Mouse (Mus musculus): Measurements from ENCODE around the gene Gfi1b.

Gene Gfi1b

DNA sequence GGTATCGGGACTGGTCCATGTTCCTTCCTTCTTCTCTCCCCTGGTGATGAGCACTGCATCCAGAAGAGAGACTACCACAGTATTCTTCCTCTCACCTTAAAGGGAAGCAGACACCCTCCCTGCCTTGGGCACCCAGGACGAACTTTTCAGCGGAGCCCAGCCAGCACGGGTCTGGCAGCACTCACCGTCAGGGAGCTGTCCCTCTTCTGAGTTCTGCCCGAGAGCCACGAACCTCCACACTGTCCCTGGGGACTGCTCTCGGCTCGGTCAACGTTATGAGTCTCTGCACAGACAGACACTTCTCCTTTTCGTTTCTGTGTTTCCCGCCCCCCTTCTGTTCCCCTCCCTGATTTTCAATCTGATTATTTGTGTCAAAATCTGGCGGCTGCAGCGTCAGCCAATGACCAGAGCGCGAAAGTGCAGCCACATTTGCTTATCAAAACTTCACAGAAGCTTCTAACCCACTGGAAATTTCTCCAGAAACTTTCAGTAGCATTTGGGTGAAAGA is at the start of gene Gfi1b:
Gene Gfi1b, minus strand, starts transcription at position 319 of the 508 bp plus-strand sequence.
- DNase-seq (ENCODE audit: low spot score in 2 of 2) = peak; percentile 68 to 78

- DNase-seq (ENCODE audit: low spot score in 2 of 2) = no peak
Observed at GRCm38 (mm10) chr2:28671438-28671837, 49.7 kb upstream of the Gfi1b start.

GRCm38 (mm10) chr2:28665818-28666217 is 44.0 kb upstream of the Gfi1b start:
- no peak for DNase-seq (ENCODE audit: low spot score in 2 of 2)

GRCm38 (mm10) chr2:28662891-28663290 is 41.1 kb upstream of the Gfi1b start:
- DNase-seq (ENCODE audit: low spot score in 2 of 2) = no peak

DNA sequence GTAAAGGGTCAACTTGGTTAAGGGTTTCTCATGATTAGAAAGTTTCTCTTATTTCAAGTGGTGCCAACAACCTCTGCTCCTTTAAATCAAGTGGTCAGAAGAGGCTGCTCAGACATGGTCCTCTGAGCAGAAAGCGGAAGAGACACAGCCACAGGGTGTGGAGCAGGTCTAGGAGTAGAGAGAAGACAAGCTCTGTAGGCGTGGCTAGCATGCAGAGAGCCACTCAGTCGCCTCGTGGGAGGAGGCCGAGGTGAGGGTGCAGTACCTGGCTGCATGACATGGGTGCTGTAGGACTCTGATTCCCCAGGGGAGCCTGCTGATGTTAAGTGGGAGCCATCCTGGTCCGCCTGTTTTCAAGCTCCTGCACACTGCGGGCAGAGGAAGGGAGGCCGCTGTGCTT is 34.4 kb upstream of the Gfi1b start:
- no peak for DNase-seq (ENCODE audit: low spot score in 2 of 2)

- DNase-seq (ENCODE audit: low spot score in 2 of 2) = peak; percentile 28 to 53
Observed at GRCm38 (mm10) chr2:28654295-28654694, 32.5 kb upstream of the Gfi1b start.

DNA sequence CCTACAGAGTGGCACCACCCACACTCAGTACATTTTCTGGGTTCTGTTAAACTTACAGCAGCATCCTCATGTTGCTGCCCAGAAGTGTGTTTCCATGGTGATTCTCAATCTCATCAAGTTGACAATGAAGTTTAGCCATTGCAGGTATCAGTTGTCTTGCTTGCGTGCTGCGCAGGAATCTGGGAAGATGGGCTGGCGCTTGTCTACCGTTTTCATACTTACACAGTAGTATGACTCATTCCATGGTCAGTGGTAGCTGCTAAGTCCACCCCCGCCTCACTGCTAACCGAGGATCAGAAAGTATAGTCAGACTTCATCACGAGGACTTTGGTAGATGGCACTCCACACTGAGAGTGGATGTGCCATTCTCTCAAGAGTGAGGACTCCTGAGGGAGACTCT is 31.6 kb upstream of the Gfi1b start:
- no peak for DNase-seq (ENCODE audit: low spot score in 2 of 2)

DNA sequence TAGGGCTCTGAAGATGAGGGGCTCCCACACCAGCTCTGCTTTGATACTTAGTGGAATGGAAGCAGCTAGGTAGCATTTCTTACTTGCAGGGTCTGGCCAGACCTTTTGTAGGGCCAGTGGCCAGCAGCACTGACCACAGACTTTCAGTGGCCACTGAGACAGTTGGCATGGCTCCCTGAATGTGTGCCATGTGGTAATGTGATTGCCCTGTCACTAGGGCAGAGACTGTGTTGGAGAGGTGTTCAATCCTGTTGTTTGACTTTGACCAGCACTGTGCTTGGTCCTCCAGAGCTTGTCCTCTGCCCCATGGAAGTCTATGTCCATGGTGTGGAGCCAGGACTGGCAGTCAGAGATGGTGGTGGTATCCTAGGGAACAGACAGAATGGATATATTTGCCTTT is 28.7 kb upstream of the Gfi1b start:
- DNase-seq (ENCODE audit: low spot score in 2 of 2) = no peak

GRCm38 (mm10) chr2:28643081-28643480 is 21.3 kb upstream of the Gfi1b start:
- no peak for DNase-seq (ENCODE audit: low spot score in 2 of 2)

- DNase-seq (ENCODE audit: low spot score in 2 of 2) = no peak
Observed at GRCm38 (mm10) chr2:28641435-28641941, 19.7 kb upstream of the Gfi1b start.

DNA sequence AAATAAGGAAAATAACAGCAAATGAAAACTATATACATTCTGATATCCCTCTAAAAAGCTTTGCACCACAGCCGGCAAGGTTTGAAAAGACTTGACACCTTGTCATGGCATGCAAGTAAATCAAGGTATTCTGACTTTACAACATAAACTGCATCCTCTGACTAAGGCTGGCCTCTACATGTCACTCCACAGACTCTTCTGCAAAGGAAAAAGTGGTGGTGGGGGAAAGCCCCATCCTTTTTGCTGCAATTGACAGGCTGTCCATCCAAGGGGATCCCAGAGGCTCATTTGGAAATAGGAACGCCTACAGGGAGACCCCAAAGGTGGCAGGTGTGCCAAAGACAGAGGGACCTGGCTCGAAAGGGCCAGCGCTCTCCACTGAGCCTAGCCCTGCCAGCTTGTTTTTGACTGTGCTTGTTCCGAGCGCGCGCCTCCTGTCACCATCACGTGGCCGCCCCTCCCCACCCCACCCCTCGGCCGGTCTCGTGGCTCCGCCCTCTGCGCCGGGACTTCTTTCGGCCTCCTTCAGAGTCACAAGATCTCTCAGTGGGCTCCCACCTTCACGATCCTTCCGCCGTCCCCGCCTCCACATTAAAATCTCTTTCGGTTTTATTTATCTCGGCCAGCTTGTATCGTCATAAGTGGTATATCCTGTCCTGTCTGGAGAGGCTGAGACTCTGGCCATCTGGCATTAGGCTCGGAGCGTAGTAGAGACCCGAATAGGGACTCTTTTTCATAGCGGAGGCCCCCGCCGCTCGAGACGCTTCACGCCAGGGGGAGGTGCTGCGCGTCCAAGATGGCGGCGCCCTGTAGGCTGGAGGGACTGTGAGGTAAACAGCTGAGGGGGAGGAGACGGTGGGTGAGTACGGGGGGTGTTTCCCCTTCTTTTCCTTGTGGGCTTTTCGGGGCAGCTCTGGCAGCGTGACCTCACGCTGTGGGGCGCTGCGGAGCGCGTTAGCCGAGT is 19.0 kb upstream of the Gfi1b start, which contains the start of gene Tsc1:
Gene Tsc1, plus strand, starts transcription at position 768 of the 964 bp plus-strand sequence.
- DNase-seq (ENCODE audit: low spot score in 2 of 2) = peak; percentile 92 to 98

DNA sequence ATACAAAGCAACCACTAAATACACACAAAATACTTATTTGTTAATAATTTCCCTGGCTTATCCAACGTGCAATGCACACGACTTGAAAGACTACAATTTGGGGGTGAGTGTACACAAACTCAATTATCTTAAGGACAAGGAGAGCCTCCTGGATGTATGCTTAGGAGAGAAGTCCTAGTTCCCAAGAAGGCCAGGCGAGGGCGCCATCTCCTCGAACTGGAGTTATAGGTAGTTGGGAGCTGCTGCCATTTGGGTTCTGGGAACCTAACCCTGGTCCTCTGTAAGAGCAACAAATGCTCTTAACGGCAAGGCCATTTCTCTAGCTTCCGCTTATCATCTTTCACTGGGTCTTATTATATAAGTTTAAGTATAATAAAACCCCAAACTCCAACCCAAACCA is 18.0 kb upstream of the Gfi1b start:
- DNase-seq (ENCODE audit: low spot score in 2 of 2) = peak; percentile 43 to 74

DNA sequence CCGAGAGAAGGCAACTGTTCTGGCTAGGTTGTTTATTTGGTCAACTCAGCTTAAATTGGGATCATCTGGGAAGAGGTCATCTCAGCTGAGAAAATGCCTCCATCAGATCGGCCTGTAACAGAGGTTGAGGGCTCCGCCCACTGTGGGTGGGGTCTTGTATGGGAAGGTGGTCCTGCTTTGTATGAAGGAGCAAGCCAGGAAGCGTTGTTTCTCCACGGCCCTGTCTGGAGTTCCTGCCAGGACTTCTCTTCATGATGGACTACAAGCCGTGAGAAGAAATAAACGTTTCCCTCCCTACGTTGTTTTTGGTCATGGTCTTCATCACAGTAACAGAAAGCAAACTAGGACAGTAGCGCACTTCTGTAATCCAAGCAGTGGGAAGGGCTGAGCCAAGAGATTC is 17.1 kb upstream of the Gfi1b start:
- DNase-seq (ENCODE audit: low spot score in 2 of 2) = no peak

DNA sequence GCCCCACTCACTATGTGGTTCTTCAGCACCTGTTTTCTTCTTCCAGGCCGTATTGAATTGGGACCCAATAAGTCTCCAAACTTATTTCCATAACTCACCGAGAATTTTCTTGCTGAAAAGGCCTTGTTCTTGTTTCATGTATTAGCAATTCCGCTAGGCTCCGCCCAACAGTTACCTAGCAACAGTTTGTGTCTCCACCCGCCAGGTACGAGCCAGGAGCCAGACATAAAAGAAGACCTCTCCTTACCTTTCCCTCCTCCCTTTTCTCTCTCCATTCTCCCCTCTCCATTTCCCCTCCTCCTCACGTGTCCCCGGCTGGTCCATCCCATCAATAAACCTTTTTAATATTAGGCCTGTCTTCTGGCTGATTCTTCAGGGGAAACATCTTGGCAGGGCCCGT is 16.6 kb upstream of the Gfi1b start:
- DNase-seq (ENCODE audit: low spot score in 2 of 2) = no peak

- DNase-seq (ENCODE audit: low spot score in 2 of 2) = peak in 1 of 2 experiments; percentile 7
Observed at GRCm38 (mm10) chr2:28637106-28637845, 15.5 kb upstream of the Gfi1b start.

- DNase-seq (ENCODE audit: low spot score in 2 of 2) = no peak
Observed at GRCm38 (mm10) chr2:28635199-28635598, 13.4 kb upstream of the Gfi1b start.

DNA sequence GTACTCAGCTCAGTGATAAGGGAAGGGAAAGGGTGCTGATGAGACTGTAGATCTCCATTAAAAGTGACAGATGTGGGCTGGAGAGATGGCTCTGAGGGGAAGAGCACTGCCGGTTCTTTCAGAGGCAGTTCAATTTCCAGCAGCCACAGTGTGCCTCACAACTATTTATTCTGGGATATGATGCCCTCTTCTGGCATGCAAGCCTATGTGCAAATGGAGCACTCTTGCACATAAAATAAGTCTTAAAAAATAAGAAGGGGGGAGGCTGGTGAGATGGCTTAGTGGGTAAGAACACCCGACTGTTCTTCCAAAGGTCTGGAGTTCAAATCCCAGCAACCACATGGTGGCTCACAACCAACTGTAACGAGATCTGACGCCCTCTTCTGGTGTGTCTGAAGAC is 11.4 kb upstream of the Gfi1b start:
- peak in 1 of 2 experiments; percentile 10 for DNase-seq (ENCODE audit: low spot score in 2 of 2)

DNA sequence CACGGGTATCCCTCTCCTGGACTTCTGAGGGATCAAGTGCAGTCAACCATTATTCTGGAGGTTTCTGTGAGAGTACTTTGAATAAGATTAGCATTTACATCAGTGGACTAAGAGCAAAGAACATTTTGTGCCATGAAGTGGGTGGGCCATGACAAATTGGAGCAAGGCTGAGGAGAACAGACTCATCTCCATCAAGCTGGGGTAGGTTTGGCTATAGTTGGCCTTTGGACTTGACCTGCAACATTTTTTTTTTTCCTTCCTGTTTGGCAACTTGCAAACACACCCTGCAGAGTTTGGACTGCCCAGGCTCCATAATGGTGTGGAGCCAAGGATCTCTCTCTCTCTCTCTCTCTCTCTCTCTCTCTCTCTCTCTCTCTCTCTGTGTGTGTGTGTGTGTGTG is 10.8 kb upstream of the Gfi1b start:
- DNase-seq (ENCODE audit: low spot score in 2 of 2) = no peak

DNA sequence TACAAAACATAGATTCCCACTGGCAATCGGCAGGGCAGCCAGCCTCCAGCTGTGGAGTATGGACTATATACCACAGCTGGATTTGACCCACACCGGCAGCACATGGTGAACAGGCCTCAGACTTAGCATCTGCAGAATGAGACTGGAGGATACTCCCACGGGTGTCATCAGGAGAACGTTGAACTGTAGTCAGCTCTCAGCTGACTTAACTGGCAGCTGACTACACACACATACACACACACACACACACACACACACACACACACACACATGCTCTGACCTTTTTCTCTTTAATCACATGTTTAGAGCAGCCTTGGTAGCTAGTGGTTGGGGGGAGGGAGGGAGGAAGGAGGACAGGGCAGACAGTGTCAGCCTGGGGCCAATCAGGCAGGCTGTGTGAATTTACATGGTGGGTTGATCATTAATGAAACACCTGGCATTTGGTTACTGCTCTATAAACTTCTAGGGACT is 8.2 kb upstream of the Gfi1b start:
- DNase-seq (ENCODE audit: low spot score in 2 of 2) = peak in 1 of 2 experiments; percentile 11

GRCm38 (mm10) chr2:28628053-28628452 is 6.3 kb upstream of the Gfi1b start:
- peak in 1 of 2 experiments; percentile 24 for DNase-seq (ENCODE audit: low spot score in 2 of 2)

DNA sequence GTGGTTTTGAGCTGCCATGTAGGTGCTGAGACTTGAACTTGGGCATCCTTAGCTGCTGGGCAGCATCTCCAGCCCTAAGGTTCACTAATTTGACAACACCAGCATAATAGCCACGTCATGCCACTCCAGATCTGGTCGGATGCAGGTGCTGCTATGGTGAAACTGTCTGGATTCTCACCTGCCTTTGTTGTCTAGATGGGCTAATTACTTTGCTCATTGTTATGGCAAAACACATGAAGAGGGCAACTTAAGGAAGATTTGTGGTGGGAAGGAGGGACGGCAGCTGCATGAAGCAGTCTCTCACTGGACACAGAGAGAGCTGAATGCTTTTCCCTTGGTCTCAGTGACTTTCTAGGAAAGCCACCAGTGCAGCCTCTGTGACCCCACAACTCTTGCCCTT is 4.3 kb upstream of the Gfi1b start:
- DNase-seq (ENCODE audit: low spot score in 2 of 2) = no peak

DNA sequence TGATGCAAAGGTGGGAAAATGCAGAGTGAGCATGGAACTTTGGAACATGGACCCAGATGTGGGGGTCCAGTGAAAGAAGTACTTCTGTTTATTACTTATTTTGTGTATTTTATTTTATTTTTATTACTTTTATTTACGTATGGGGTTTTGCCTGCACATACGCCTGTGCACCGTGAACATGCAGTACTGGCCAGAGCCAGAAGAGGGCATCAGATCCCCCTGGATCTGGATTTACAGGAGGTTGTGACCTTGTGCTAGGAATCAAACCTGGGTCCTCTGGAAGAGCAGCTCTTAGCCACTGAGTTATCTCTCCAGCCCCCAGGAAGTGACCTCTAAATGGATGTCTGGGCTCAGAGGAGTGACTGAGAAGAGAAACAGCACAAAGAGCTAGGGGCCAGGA is 3.1 kb upstream of the Gfi1b start:
- peak in 1 of 2 experiments; percentile 55 for DNase-seq (ENCODE audit: low spot score in 2 of 2)
